Mouse (Mus musculus) inflammation-experienced regulatory T-cells, adult 6 months (primary cell): ENCODE data around the gene Fam214a. TPM values are rescaled to one million over a fixed set of nuclear protein-coding genes. Genes with fewer than 3 reads are reported as not detected.

Source experiments
- ATAC-seq: one replicate; pipeline ENCODE4 v1.8.0; 2017
- polyA plus RNA-seq, 3 experiments: library from polyadenylated mRNA; unstranded; fragments of 100-300 nt; shearing (Covaris generic); gene quantifications; one replicate each; pipeline ENCODE4 v1.2.1; 2017

Fam214a gene
- polyA plus RNA-seq, 3 experiments from 2014 or later: 23.1 to 26.4 (median 23.5) TPM

- no peak for ATAC-seq
These were observed 578 bp upstream of the Fam214a start for GRCm38 (mm10) chr9:74952106-74952505.

DNA sequence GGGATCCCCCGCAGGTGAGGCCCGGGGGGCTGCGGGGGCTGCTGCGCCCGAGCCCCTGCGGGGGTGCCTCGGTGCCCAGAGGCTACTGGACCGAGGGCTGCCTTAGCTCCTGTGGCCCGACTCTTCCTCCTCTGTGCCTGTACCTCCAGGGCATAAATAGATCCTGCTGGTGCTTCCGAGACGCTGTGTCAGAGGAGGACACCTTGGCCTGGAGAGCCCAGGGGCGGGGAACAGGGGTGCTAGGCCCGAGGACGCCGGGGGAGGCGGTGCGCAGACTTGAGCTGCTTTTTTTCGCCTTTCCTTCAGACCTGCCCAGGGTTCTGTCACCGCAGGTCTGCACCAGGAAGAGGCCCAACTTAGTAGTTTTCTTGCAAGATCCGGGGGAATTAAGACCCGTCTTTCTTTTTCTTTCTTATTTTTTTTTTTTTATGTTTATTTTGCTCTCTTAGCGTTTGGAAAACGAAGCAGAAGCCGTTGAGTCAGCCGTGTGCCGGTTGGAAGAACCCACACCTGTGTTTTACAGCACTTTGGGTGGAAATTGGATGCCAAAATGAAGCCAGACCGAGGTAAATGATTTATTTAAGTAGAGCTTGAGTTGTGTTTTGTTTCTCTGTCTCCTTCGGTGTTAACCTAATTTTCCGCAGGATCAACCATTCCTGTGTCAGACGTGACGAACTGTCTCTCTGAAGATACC, 728 bp downstream of the Fam214a start:
- ATAC-seq: peak; percentile 78

DNA sequence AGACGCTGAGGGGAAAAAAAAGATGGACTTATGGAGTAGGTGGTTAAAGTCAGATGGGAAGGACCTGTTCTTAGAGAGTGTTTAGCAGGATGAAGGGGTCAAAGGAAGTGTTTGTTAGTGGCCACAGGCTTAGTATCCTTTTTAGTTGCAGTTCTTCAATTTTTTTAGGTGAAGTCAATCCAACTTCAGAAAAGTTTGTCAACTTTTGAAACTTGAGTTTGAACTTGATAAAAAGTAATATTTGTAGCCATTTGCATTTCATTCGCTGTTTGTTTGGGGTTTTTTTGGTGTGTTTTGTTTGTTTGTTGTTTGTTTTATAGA, 1.2 kb downstream of the Fam214a start:
- ATAC-seq: no peak

DNA sequence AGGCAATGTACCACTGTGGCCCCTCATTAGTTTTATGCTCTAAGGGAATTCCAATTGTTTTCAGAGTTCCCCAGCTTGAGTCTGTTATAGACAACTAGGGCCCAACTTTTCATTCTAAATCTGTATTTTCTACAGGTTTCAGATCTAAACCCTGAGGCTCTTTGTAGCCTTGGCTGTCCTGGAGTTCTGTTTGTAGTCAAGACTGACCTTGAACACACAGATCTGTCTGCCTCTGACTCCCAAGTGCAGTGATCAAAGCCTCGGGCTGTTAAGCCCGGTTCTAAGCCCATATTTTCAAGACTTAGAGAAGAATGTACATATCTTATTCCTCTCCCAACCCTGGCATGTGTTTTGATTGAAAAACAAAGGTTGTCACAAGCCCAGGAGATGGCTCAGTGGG, 1.7 kb downstream of the Fam214a start:
- ATAC-seq: no peak

- ATAC-seq: no peak
These were observed 7.9 kb downstream of the Fam214a start for GRCm38 (mm10) chr9:74960630-74961029.

DNA sequence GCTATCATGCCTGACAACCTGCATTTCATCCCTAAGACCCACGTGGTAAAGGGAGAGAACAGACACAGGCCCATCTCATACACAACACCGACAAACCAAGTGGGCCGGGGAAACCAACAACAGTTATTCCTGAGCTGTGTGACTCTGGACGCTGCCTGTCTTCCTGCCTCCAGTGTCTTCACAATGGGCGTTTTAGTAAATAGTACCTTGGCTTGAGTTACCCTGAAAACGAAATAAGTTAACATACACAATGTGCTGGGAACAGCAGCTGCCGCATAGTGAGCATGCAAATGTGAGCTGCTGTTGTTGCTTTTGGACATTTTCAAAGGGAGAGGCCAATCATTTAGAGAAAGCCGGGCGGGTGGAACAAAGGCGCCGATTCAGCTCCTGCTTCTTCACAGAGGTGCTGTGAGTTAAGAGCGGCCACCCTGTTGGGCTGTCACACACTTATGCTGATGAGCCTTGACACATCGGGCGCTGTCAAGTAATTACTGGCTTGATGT, 8.4 kb downstream of the Fam214a start:
- ATAC-seq: no peak

- no peak for ATAC-seq
These were observed 11.3 kb downstream of the Fam214a start for GRCm38 (mm10) chr9:74963953-74964352.

- peak; percentile 68 for ATAC-seq
These were observed 12.2 kb downstream of the Fam214a start for GRCm38 (mm10) chr9:74964866-74965384.

DNA sequence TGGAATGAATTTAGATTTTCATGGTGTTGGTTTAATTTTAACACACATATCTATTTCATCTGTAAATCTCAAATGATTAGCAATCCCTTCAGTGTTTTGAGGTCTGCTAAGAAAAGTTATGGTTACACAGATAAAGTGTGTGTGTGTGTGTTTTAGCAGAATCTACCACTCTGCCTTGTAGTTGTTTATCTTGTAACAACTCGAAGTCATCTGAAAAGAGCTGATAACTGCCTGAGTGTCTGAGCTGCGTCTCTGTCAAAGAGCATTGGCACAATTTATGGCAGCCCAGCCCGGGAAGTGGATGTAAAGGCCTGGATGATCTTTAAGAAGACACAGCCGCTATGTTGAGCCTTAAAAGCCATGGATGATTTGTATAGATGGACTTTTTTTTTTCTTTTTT, 13.5 kb downstream of the Fam214a start:
- no peak for ATAC-seq

DNA sequence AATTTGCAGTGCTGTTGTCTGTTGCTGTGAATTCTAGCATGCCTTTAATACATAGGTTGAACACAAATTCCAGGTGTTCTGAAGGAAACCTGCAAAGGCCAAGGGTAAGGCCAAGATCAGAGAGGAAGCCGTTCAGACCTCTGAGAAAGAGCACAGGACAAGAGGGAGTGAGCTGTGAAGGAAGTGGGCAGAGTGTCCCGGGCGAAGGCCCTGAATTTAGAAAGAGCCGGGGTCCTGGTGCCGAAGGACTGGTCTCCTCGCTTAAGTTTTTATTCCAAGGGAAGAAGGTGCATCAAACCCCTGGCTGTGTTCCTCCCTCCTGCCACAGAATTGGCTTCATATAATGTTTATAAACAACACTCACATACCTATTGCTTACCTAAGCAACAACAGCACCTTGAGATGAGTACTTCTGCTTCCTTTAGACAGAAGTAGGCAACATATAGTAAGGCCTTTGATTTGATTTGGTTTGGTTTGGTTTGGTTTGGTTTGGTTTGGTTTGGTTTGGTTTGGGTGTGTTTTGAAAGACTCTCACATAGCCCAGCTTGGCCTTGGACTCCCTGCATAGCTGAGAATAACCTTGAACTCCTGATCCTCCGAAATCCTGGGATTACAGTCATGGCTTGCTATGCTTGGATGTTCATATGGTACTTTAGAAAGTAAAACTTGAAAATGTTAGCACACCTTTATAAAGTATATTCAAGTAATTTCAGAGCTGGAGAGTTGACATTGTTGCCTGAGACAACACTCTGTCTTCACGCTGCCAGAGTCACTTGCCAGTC, 16.2 kb downstream of the Fam214a start:
- no peak for ATAC-seq

- ATAC-seq: no peak
These were observed 17.9 kb downstream of the Fam214a start for GRCm38 (mm10) chr9:74970591-74970990.

- ATAC-seq: no peak
These were observed 18.7 kb downstream of the Fam214a start for GRCm38 (mm10) chr9:74971191-74971976.

DNA sequence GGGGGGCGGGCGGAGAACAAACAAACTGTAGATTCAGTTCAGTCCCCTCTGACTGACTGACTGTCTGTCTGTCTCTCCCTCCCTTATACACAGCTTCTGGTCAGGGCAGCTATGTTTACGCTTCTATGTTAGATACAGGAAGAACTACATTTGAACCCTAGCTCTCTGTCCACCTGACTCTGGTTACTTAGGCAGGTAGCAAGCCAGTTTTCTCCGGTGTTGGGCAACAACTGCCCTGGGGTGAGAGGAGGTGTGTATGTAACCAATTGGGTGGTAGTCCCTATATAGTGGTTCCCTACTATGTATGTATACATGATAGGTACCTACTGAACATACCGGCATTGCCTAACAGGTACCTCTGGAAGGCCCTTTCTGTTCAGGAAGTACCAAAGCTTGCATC, 20.1 kb downstream of the Fam214a start:
- no peak for ATAC-seq

- no peak for ATAC-seq
These were observed 20.5 kb downstream of the Fam214a start for GRCm38 (mm10) chr9:74973154-74973553.

- no peak for ATAC-seq
These were observed 22.1 kb downstream of the Fam214a start for GRCm38 (mm10) chr9:74974758-74975157.

DNA sequence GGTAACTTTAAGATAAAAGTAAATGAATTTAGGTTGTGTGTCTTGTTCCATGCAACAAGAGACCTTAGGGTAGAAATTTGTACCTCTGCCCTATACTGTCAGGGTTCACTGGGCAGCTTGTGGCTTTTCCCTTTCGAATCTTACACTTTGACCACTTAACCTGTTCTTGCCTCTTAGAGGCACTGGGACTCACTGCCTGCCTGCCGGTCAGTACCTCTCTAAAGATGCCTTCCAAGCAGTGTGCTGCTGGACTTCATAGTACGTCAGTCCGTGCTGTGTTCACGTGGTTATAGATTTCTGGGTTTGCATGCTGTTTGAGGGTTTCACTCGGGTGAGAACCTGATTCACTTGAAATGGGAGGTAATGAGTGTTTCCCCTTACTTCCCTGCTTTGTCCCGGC, 22.7 kb downstream of the Fam214a start:
- ATAC-seq: peak; percentile 16

DNA sequence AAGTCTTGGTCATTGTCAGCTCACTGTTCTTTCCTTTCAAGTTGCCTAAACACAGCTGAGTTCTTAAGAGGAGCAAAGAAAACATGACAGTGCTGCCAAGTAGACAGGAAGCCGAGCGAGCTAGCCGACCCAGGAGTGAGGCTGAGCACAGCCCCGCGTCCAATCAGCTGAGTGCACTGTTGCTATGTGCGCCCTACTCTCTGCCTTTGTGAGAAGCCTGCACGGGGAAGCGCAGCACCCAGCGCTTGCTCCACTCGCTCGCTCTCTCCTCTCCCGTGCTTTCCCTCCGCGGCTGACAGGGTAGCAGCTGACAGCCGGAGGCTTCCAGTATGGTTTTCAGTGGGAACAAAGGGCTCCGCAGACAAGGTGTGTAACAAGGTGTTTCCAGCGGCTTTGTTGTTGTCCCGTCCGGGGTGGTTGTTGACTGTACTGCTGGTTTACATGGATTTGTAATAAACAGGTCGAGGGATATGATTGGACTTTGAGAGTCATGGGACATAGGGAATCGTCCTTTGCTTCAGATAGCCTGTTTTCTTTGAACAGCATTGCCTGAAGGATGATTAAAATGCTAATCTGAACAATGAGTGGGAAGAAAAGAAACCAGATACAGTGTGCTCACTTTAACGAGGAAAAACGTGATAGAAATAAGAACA, 23.4 kb downstream of the Fam214a start:
- peak; percentile 99 for ATAC-seq

DNA sequence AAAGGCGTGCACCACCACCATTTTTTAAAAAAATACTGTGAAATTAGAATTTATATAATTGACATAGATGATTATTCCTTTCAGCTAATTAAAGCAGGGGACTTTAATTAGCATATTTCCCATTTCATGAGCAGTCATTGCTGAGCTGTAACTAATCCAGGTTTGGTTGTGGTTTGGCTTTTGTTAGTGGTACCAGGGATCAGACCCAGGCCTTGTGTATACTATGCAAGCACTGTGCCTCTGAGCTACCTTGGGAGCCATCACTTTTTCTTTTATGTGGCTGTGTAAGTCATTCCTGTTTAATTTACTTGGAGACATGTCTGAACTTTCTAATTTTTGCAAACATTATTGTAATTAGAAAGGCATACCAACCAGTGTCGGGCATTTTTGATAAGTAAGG, 24.6 kb downstream of the Fam214a start:
- ATAC-seq: no peak

DNA sequence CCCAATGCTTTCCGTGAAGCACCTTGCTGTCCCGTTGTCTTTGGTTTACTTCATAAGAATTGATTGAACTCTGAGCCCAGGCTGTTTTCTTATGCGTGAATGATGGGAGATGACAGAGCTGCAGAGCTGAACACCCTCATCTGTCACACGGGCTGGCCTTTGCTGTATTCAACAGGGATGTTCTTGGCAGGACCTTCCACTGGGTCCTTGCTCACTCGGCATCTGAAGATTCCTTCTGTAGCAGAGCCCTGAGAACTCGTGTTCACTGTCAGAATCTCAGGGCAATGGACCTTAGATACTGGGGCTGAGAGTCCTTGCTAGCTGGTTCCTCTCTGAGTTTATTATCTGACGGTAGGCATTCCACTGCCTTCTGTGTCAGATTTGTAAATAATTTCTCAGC, 25.3 kb downstream of the Fam214a start:
- ATAC-seq: no peak

DNA sequence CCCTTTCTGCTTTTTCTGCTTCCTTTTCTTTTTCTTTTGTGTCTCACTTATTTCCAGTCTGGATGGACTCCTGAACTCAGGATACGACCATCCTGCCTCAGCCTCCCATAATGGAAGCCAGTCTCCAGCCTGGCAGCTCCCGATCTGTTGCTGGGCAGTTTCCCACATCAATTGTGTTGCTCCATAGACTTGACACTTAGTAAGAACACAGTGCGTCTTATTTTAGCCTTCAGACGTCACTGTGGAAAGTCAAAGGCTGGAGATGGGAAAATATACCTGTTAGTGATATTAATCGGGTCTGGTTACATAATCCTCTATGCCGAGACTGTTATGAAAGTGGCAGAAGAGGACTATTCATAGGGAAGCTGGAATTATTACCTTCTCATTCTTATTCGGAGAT, 26.2 kb downstream of the Fam214a start:
- no peak for ATAC-seq

- ATAC-seq: no peak
These were observed 26.7 kb downstream of the Fam214a start for GRCm38 (mm10) chr9:74979371-74979770.

- ATAC-seq: no peak
These were observed 27.2 kb downstream of the Fam214a start for GRCm38 (mm10) chr9:74979866-74980265.

DNA sequence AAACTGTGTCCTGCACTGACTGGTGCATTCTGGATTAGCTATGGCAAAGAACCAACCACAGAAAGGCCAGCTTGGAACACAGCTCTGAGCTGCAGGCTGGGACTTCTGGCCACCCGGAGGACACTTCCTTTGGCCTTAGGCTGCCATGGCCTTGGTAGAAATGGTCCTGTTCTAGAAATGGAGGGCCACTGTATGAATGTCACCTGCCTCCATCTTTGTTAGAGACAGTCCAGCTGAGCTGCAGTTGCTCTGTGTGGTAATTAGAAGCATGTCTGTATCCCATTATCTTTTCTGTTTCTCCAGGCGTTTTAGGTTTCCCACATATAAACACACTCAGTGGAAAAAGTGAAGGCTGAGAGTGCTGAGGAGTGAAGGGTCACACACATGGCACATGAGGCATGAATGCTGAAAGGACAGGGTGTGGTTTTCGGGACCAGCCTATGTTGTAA, 29.0 kb downstream of the Fam214a start:
- ATAC-seq: no peak
